ENCODE assay signal across 17 mouse cellular contexts in the genomic region with DNA sequence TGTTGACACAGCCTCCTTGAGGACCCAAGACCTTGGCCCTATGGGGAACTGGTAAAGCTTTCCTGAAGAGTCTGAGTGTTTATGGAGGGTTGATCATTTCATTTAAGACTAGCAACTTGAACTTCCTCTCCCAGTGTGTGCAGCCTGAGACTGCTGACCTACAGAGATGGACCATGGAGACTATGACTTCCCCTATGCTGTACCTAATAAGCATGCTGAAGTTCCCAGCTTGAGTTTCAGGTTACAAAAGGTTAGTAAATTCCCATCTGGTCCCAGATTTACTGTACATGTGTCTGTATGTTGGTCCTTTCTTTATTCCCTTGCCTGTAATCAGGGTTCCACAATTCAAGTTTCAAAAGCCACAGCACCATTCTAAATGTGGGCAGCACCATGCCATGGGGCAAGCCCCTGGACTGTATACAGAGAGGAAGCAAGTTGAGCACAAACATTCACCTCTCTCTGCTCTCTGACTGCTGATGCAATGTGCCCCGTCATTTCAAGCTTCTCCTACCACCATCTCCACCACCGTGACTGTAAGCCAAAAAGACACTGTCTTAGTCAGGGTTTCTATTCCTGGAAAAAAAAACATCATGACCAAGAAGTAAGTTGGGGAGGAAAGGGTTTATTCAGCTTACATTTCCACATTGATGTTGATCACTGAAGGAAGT.
"Had no signal": no experiment of that assay in that cellular context is flagged by ENCODE, and none has a peak within 500 bp of the region (broad histone marks: within the 10 kb centered on the region; RNA-seq: fewer than 3 reads in every experiment).

No protein-coding gene starts in this region.

- H3K9me3 ChIP-seq: midbrain, embryonic 10.5 days; midbrain, embryonic 12.5 days; neural tube, embryonic 15.5 days; stomach, embryonic 15.5 days had no signal

- DNase-seq: lung, adult 18-20 months; lung, embryonic 14.5 days; lung, postnatal 10 days; lung, postnatal 4 days; midbrain, embryonic 14.5 days; right cerebral cortex, postnatal 14 days; thymus, adult 2 months; thymus, postnatal 25 days; thymus, postnatal 4 days had no signal

- H3K27ac ChIP-seq: midbrain, embryonic 10.5 days; midbrain, embryonic 12.5 days; neural tube, embryonic 13.5 days; neural tube, embryonic 15.5 days; stomach, embryonic 15.5 days; stomach, postnatal 0 days had no signal

- H3K9ac ChIP-seq: lung, embryonic 14.5 days; midbrain, embryonic 12.5 days; neural tube, embryonic 13.5 days; neural tube, embryonic 15.5 days; stomach, embryonic 15.5 days had no signal

- H3K27me3 ChIP-seq: midbrain, embryonic 12.5 days; neural tube, embryonic 13.5 days; neural tube, embryonic 15.5 days; stomach, embryonic 15.5 days had no signal

- H3K4me1 ChIP-seq: midbrain, embryonic 10.5 days; midbrain, embryonic 12.5 days; neural tube, embryonic 13.5 days; neural tube, embryonic 15.5 days; stomach, embryonic 15.5 days had no signal

- H3K4me2 ChIP-seq: lung, embryonic 14.5 days; midbrain, embryonic 12.5 days; neural tube, embryonic 13.5 days; neural tube, embryonic 15.5 days; stomach, embryonic 15.5 days had no signal

- ATAC-seq: midbrain, embryonic 16.5 days had no signal

- H3K4me3 ChIP-seq: midbrain, embryonic 10.5 days; midbrain, embryonic 12.5 days; myocyte; neural tube, embryonic 13.5 days; neural tube, embryonic 15.5 days; stomach, embryonic 15.5 days had no signal

- H3K36me3 ChIP-seq: midbrain, embryonic 10.5 days; midbrain, embryonic 12.5 days; neural tube, embryonic 13.5 days; neural tube, embryonic 15.5 days; stomach, embryonic 15.5 days had no signal
